Comparison of ENCODE assay signal across 8 mouse cellular contexts in genomic region chr13:103920933-103921830, GRCm38 (mm10). TPM values are rescaled to one million over a fixed set of nuclear protein-coding genes. Genes with fewer than 3 reads are reported as not detected.
A peak's percentile ranks its signal among the peaks of the same experiment; 100 is the strongest.
DNase-seq lines count a peak whose midpoint lies in the region; ATAC-seq lines count a peak whose summit lies in the region.

No protein-coding gene starts in this region.

- peak overlapping the region; percentile 100 for H3K27ac ChIP-seq in intestine, embryonic 15.5 days

- peak overlapping the region; percentile 86 for H3K4me3 ChIP-seq in intestine, embryonic 15.5 days (replicated peaks)

- peak; percentile 91 for ATAC-seq in intestine, embryonic 15.5 days

- H3K27me3 ChIP-seq in intestine, embryonic 15.5 days (replicated peaks), result no peaks in the 10 kb centered on the region

- H3K9ac ChIP-seq in intestine, embryonic 15.5 days, result peak overlapping the region; percentile 98

- peak; percentile 93 to 96 for DNase-seq in adrenal gland, adult (ENCODE audit: inconsistent age in 2 of 2, low spot score in 1 of 2)
- DNase-seq in embryo, embryonic 11 days, result peak; percentile 91
- peak; percentile 88 for DNase-seq in gastrocnemius, postnatal 25 days
- DNase-seq in left cerebral cortex, postnatal 25 days (ENCODE audit: low spot score in 2 of 2), result peak; percentile 75 to 77
- DNase-seq in mesoderm, embryonic 11.5 days (ENCODE audit: low read depth, low spot score), result peak; percentile 84
- peak; percentile 80 for DNase-seq in right cerebral cortex, postnatal 4 days
- DNase-seq in yolk sac, embryonic 10.5 days (ENCODE audit: low spot score), result peak; percentile 87

- peak overlapping the region; percentile 89 for H3K4me2 ChIP-seq in intestine, embryonic 15.5 days (replicated peaks)

- H3K4me1 ChIP-seq in intestine, embryonic 15.5 days (replicated peaks), result peaks cover 5% of the 10 kb centered on the region; the same call in 1 of the 2 replicates

- no peaks in the 10 kb centered on the region for H3K36me3 ChIP-seq in intestine, embryonic 15.5 days

- under 1% methylated on average over 83 of the region's 125 CpGs for WGBS in intestine, embryonic 15.5 days

- intact Hi-C loops in left cerebral cortex, postnatal 25 days (cut with DNase I), result loop anchor here (2.0 to 5.0 kb wide), 5 partner anchors 66 to 256 kb away; partner anchors contain the start of genes Nln, Sgtb, Srek1 and Trappc13

- H3K9me3 ChIP-seq in intestine, embryonic 15.5 days, result no peaks in the 10 kb centered on the region

RNA-seq across cellular contexts. Expression of gene Erbin, which starts 0.9 kb away (rescaled TPM):
- total RNA-seq in gastrocnemius, postnatal 25 days (2021), result 10 to 100 TPM; 30.4 to 34.3 TPM
- 17.5 and 18.7 TPM in 2 replicates for polyA plus RNA-seq in intestine, embryonic 15.5 days (2015; fragmentation: Nextera tagmentation; extraction: Ambion mirVana)
- 10 to 100 TPM; 32.5 to 39.5 TPM for total RNA-seq in left cerebral cortex, postnatal 25 days (2021)

Comparison
In these comparisons a context has a peak if more than half of its experiments do, and no peak if none do; other contexts are left out.
1. Peak in every context shown above with its lines: DNase-seq, ATAC-seq, H3K4me3 ChIP-seq and H3K27ac ChIP-seq.